Mouse (Mus musculus) heart, embryonic 15.5 days (tissue): ENCODE data around the gene Calcoco2. TPM values are rescaled to one million over a fixed set of nuclear protein-coding genes. Genes with fewer than 3 reads are reported as not detected.
"Not testable (repeated sequence)": the region's sequence is repeated elsewhere in the genome, so short reads cannot be mapped to it uniquely, and the experiment has no call there.

ENCODE experiments used
- ATAC-seq: fragments of 200-750 bp; cut with Nextera tagmentation; replicated peaks from 2 replicates; pipeline ENCODE4 v1.8.0; 2017; ENCODE audit warnings: low read depth, moderate TSS enrichment; ENCODE audit not compliant: insufficient number of reproducible peaks, insufficient read depth, low FRiP score
- H3K27ac ChIP-seq: fragments of 300-500 bp; sonication (generic); 2 replicates; pipeline ENCODE4 v1.5.1; 2015; ENCODE audit warnings: mild to moderate bottlenecking, inconsistent platforms
- H3K27me3 ChIP-seq: fragments of 300-500 bp; sonication (generic); 2 replicates; pipeline ENCODE4 v1.6.1; 2015; ENCODE audit warnings: inconsistent platforms
- H3K36me3 ChIP-seq: fragments of 300-500 bp; sonication (generic); 2 replicates; pipeline ENCODE4 v1.6.1; 2015; ENCODE audit warnings: mild to moderate bottlenecking, inconsistent platforms
- H3K4me1 ChIP-seq: fragments of 300-500 bp; sonication (generic); replicated peaks from 2 replicates; pipeline ENCODE4 v1.6.1; 2015; ENCODE audit warnings: inconsistent platforms
- H3K4me2 ChIP-seq: fragments of 300-500 bp; sonication (generic); 2 replicates; pipeline ENCODE4 v1.6.1; 2015; ENCODE audit warnings: inconsistent platforms, mild to moderate bottlenecking, moderate library complexity
- H3K4me3 ChIP-seq: fragments of 300-500 bp; sonication (generic); 2 replicates; pipeline ENCODE4 v1.5.1; 2015; ENCODE audit warnings: mild to moderate bottlenecking, inconsistent platforms
- H3K9ac ChIP-seq: fragments of 300-500 bp; sonication (generic); 2 replicates; pipeline ENCODE4 v1.6.1; 2015; ENCODE audit warnings: mild to moderate bottlenecking, inconsistent platforms
- H3K9me3 ChIP-seq: fragments of 300-500 bp; sonication (generic); replicated peaks from 2 replicates; pipeline ENCODE4 v1.6.1; 2016; ENCODE audit warnings: inconsistent platforms
- WGBS: fragments of 180-500 bp; shearing (Covaris S2); methylation state at CpG from one replicate; pipeline ENCODE4 v1.1.7; 2015; ENCODE audit warnings: mixed read lengths; 5-methylcytosine and 5-hydroxymethylcytosine counted together
- polyA plus RNA-seq: library from polyadenylated mRNA; unstranded; fragments of >200 nt; fragmentation: Nextera tagmentation; extraction: Ambion mirVana; gene quantifications from 2 replicates; pipeline ENCODE4 v1.2.1, GENCODE M21; 2015

Calcoco2 gene
- not detected in 2 replicates for polyA plus RNA-seq

DNA sequence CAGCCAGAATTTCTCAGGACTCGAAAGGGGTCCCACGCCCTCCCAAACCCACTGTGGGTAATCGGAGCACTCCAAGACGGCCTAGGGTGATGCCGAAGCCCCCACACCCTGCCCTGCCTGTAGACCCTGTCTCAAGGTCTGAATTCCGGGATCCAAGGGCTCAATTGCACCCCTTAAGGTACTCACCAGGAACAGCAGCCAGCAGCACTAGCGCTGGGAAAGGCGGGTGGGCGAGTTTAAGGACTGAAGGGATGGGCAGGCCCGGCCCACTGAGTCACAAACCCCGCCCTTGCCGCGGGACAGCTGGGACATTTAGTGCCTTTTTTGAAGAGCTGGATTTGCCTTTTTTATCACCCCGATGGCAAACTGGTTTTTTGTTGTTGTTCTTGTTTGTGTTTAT, at the start of gene Calcoco2:
Calcoco2 (minus strand) TSS at position 214 of the 400 bp plus-strand sequence.
- 31% methylated on average over 14 of the region's 14 CpGs for WGBS
- ATAC-seq = no peak
- Histone ChIP-seq H3K4me3 (no peak within 1 kb of the TSS), H3K4me2 (no peak within 1 kb of the TSS), H3K9ac (no peak within 1 kb of the TSS), H3K27ac (no peak within 1 kb of the TSS), H3K9me3 (no peaks in the 10 kb centered on the region), H3K36me3 (no peaks in the 10 kb centered on the region), H3K4me1 (no peaks in the 10 kb centered on the region), H3K27me3 (peaks cover 6% of the 10 kb centered on the region; the same call in 1 of the 2 replicates)

DNA sequence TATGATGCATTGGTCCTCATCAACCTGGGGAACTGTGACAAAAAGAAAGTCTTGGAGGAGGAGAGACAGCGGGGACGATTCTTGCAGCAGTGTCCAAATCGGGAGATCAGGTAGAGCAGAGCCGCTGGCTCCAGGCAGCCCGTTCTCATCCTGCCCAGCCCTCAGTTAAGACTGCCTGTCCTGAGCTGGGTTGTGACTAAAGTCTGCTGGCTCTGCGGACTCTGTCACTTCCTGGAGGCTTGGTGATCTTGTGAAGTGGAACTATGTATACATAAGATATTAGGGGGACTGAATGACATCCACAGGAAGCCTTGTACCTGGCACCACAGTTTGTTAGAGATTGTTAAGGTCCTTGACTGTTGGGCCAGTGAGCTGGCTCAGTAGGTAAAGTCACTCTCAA, 35.7 kb upstream of the Calcoco2 start:
- Histone ChIP-seq H3K27ac (no peak overlapping the region), H3K27me3 (peaks cover 80% of the 10 kb centered on the region), H3K4me3 (no peak overlapping the region), H3K4me1 (peaks cover 5% of the 10 kb centered on the region; the same call in 1 of the 2 replicates), H3K4me2 (no peak overlapping the region), H3K9ac (no peak overlapping the region), H3K36me3 (no peaks in the 10 kb centered on the region), H3K9me3 (no peaks in the 10 kb centered on the region)
- no peak for ATAC-seq
- 58% methylated on average over 6 of the region's 6 CpGs for WGBS

DNA sequence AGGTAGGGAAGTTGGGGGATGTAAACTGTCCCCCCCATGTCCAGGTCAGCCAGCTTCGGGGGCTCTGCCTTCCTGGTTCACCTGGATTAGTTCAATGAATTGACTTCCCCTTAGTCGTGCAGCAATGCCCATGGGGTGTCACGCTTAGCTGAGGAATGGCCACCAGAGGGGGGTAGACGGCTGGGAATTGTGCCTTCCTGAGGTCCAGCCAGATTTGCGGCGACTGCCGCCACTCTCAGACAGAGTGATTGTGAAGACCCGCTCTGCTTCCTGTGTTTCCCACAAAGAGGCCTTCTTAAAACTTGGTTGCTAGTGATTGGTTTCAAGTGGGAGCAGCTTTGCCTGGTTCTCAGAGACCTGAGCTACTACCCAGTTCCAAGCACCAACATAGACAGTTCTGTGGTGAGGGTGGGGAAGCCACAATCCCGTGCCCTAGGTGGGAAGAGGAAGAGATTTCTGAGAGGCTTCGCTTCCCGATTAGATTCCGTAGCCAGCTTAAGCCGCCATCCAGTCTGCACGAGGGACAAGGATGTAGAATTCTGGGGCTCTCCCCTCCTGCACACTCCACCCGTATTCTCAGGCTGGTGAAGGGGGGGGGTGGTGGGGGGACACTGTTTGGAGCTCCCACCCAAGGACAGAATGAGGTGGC, 34.0 kb upstream of the Calcoco2 start:
- no peaks in the 10 kb centered on the region for H3K9me3 ChIP-seq
- peak overlapping the region; percentile 18; the same call in 1 of the 2 replicates for H3K4me3 ChIP-seq
- peaks cover 5% of the 10 kb centered on the region; the same call in 1 of the 2 replicates for H3K4me1 ChIP-seq
- H3K27ac ChIP-seq = no peak overlapping the region
- peak overlapping the region; percentile 51 for H3K4me2 ChIP-seq
- no peaks in the 10 kb centered on the region for H3K36me3 ChIP-seq
- H3K27me3 ChIP-seq = peaks cover 63% of the 10 kb centered on the region
- 0 out of 2 replicates have a peak overlapping the region, but pooled peaks have one; percentile 40 for H3K9ac ChIP-seq
- 3% methylated on average over 15 of the region's 15 CpGs for WGBS
- ATAC-seq = no peak

DNA sequence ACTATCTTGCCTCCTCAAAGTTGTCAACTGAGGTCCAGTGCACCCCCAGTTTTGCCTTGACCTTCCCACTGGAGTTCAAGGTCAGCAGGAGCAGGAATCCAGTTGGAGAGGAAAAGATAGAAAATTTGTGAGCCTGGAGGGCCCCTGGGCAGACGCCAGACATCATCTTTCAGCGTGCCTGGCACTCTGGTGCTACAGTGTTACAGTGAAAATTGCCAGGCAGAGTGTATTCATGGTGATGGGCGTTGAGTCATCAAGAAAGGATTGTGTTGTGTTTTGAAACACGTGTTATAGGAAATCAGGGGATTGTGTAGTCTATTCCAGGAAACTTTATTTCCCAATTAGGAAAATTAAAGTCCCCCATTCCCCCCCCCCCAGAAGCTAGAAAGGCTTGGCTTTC, 32.0 kb upstream of the Calcoco2 start:
- WGBS = 43% methylated on average over 4 of the region's 4 CpGs
- Histone ChIP-seq H3K4me2 (no peak overlapping the region), H3K9me3 (no peaks in the 10 kb centered on the region), H3K9ac (no peak overlapping the region), H3K4me3 (no peak overlapping the region), H3K4me1 (peaks cover 5% of the 10 kb centered on the region; the same call in 1 of the 2 replicates), H3K36me3 (no peaks in the 10 kb centered on the region), H3K27me3 (peaks cover 53% of the 10 kb centered on the region), H3K27ac (no peak overlapping the region)
- ATAC-seq = no peak

DNA sequence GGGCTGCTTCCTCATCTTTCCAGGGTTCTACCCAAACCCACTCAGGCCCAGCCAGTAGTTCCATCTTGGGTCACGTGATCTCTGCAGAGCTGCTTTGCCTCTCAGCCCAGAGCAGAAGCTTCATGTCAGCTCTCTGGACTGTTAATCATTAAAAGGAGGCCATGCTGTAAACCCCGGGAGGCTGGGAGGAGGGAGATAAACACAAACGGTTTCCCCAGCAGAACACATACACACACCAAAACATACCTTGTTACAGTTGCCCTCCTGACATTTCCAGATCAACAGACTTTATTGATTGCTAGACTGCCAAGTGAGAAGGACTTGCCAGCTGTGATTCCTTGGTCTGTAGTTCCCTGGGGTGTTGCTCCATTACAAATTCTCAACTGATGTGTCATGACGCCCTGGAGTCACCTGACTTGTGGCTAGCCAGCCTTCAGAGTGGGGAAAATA, 29.0 kb upstream of the Calcoco2 start:
- Histone ChIP-seq H3K4me3 (no peak overlapping the region), H3K9me3 (no peaks in the 10 kb centered on the region), H3K27ac (no peak overlapping the region), H3K9ac (no peak overlapping the region), H3K4me2 (no peak overlapping the region), H3K36me3 (no peaks in the 10 kb centered on the region), H3K4me1 (peaks cover 1% of the 10 kb centered on the region; the same call in 1 of the 2 replicates), H3K27me3 (peaks cover 35% of the 10 kb centered on the region)
- no peak for ATAC-seq
- WGBS = 23% methylated on average over 4 of the region's 4 CpGs

DNA sequence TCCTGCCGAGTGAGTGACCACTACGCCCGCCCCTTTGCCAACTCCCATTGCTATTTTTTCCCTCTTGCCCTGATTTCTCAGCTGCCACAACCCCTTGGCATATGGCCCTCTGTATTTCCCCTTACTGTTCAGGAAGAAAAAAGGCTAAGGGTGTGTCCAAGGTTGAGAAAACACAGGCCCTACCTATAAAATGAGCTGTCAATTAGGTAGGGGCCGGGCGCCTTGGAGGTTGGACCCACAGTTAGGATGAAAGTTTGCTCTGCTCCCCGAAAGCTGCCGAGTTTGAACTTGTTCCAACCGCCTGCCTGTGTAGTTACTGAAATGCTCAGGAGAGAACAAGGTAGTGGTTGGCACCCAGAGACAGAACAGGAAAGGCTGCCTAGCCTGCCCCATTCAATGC, 24.1 kb upstream of the Calcoco2 start:
- Histone ChIP-seq H3K27ac (no peak overlapping the region), H3K27me3 (peaks cover 60% of the 10 kb centered on the region), H3K4me1 (peaks cover 4% of the 10 kb centered on the region; the same call in 1 of the 2 replicates), H3K9me3 (no peaks in the 10 kb centered on the region), H3K4me3 (no peak overlapping the region), H3K4me2 (no peak overlapping the region), H3K9ac (no peak overlapping the region), H3K36me3 (no peaks in the 10 kb centered on the region)
- WGBS = 69% methylated on average over 8 of the region's 8 CpGs
- ATAC-seq = no peak

DNA sequence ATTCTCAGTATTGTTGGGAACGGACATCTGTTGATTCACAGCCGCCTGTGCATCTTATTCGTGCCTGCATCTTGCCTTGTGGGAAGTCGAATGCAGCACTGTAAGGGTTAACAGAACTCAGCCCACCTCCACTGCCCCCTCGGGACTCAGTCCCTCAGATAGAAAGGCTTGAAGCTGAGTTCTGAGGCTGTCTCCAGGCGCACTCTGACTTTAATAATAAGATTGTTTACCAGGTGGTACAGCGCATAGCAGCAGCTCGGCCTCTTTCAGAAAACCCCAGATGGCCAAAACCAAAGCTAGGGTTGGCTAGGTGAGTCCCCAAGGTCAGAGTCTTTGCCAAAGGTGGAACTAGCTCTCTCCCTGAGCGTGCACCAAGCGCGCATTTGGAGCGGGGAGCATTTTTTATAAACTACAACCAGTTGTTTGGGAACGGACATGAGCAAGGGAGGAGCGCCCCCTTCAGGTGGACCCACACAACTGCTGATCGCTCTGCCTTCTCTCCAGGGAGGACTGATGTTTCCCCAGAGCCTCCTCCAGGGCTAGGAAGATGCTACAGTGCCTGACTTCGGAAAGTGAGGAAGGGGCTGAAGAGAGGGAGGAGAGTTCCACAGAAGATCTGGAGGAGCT, 21.6 kb upstream of the Calcoco2 start, which contains the start of gene Ttll6:
Ttll6 (plus strand) TSS at position 548 of the 627 bp plus-strand sequence.
- no peak within 1 kb of the TSS for H3K27ac ChIP-seq
- no peaks in the 10 kb centered on the region for H3K9me3 ChIP-seq
- H3K4me2 ChIP-seq = peak within 1 kb of the TSS; percentile 52
- peaks cover 4% of the 10 kb centered on the region; the same call in 1 of the 2 replicates for H3K4me1 ChIP-seq
- 20% methylated on average over 16 of the region's 16 CpGs for WGBS
- H3K9ac ChIP-seq = no peak within 1 kb of the TSS
- H3K4me3 ChIP-seq = peak within 1 kb of the TSS; percentile 19; the same call in 1 of the 2 replicates
- H3K36me3 ChIP-seq = no peaks in the 10 kb centered on the region
- no peak for ATAC-seq
- H3K27me3 ChIP-seq = peaks cover 57% of the 10 kb centered on the region

DNA sequence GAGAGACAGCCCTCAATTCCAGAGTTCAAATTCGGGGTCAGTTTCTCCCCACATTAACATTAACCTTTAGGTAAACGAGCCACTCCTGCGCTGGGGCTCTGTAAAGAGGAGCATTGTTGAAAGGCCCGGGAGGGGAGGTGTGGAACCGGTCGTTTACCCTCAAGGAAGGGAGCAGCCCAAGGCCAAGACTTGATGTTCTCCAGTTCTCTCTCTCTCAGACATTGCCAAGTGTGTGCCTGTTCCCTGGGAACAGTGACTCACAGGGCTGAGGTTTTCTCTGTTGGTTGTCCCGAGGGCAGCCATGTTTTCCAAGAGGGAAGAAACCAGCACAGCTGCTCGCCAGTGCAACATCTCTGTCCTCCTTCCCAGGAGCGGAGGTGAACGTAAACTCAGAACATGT, 18.8 kb upstream of the Calcoco2 start:
- ATAC-seq = no peak
- peaks cover 57% of the 10 kb centered on the region for H3K27me3 ChIP-seq
- no peak overlapping the region for H3K27ac ChIP-seq
- peaks cover 4% of the 10 kb centered on the region; the same call in 1 of the 2 replicates for H3K4me1 ChIP-seq
- H3K4me3 ChIP-seq = no peak overlapping the region
- no peak overlapping the region for H3K4me2 ChIP-seq
- WGBS = 59% methylated on average over 10 of the region's 10 CpGs
- H3K9me3 ChIP-seq = no peaks in the 10 kb centered on the region
- H3K9ac ChIP-seq = no peak overlapping the region
- H3K36me3 ChIP-seq = no peaks in the 10 kb centered on the region

DNA sequence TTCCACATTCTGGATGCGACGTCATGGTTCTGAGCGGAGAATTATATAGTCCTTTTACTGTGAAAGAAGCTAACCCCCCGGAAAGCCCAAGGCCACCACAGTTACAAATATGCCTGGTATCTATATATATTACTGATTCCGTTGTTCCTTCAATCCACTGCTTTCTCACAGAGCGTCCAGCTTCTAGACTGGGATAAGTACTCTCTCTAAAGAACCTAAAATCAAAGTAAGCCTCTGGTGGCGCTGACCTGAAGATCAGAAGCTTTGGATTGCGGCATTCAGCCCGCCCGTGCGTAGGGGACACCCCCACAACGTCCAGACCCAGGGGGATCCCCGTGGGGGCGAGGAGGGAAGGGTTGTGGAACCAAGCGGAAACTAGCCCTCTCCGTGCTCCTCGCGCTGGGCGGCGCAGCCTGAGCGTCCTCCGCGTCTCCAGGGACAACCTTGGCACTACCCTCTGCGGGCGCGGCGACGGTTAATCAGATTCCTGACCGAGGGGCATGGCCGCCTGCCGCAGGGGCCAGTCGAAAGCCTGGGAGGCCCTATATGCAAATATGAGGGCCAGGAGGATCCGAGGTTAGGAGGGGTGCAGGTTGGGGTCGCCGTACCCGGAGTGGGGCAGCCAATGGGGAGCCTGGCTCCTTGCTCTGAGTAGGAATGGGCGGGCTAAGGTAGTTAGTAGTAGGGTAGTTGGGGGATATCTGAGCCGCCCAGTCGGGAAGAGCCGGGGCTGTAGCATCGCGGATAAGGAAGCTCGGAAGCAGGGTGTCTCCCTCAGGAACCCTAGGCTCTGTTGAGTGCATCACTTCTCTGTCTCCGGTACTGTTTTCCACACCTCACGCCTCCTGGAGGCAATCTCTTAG, 12.5 kb upstream of the Calcoco2 start:
- Histone ChIP-seq H3K9me3 (no peaks in the 10 kb centered on the region), H3K36me3 (no peaks in the 10 kb centered on the region), H3K4me3 (peak overlapping the region; percentile 46), H3K27me3 (peaks cover 55% of the 10 kb centered on the region), H3K4me1 (peaks cover 10% of the 10 kb centered on the region; the same call in 1 of the 2 replicates), H3K27ac (no peak overlapping the region), H3K4me2 (peak overlapping the region; percentile 79), H3K9ac (no peak overlapping the region)
- WGBS = 2% methylated on average over 45 of the region's 45 CpGs
- ATAC-seq = no peak

DNA sequence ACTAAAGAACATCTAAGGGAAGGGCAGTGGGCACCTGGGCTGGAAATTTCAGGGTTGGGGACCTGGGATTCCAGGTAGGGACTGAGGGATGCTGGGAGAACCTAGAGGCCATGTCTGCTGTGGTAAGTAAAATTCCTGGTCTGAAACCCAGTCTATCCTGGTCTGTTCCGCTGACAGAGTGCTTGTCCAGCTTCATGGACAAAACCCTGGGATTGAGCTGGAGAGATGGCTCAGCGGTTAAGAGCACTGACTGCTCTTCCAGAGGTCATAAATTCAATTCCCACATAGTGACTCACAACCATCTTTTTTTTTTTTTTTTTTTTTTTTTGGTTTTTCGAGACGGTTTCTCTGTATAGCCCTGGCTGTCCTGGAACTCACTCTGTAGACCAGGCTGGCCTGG, 11.0 kb upstream of the Calcoco2 start:
- H3K9ac ChIP-seq, H3K4me2 ChIP-seq, H3K9me3 ChIP-seq, H3K27ac ChIP-seq, H3K4me3 ChIP-seq, ATAC-seq, H3K36me3 ChIP-seq: not testable (repeated sequence)
- peaks cover 55% of the 10 kb centered on the region for H3K27me3 ChIP-seq
- WGBS = 88% methylated on average over 2 of the region's 4 CpGs
- peaks cover 10% of the 10 kb centered on the region; the same call in 1 of the 2 replicates for H3K4me1 ChIP-seq

DNA sequence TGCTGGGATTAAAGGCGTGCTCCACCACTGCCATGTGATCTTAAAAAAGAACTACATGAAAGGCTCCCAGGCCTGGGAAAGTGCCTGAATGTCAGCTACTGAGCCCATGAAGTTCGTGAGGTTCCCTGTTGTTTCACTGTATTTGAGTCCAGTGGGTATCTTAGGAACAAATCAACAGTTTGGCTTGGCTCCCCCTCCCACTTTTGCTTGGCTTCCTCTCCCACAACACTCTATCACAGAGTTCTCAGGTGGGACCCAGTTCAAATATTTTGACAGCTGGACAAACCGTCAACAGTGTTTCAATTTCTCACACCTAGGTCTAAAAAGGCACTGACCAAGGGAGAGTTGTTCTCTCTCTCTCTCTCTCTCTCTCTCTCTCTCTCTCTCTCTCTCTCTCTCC, 7.6 kb upstream of the Calcoco2 start:
- no peak overlapping the region for H3K4me2 ChIP-seq
- no peaks in the 10 kb centered on the region for H3K9me3 ChIP-seq
- ATAC-seq = no peak
- H3K27me3 ChIP-seq = peaks cover 32% of the 10 kb centered on the region
- peaks cover 7% of the 10 kb centered on the region; the same call in 1 of the 2 replicates for H3K4me1 ChIP-seq
- H3K4me3 ChIP-seq = no peak overlapping the region
- no peaks in the 10 kb centered on the region for H3K36me3 ChIP-seq
- H3K9ac ChIP-seq = no peak overlapping the region
- WGBS = 42% methylated on average over 3 of the region's 3 CpGs
- no peak overlapping the region for H3K27ac ChIP-seq
